Mouse (Mus musculus) olfactory bulb, adult 2 months (tissue): ENCODE measurements around the gene Nhp2.

Experiments
- CTCF ChIP-seq: fragments of 200-500 bp; IDR thresholded peaks from 2 replicates; pipeline ENCODE4 v1.5.1; 2012; ENCODE audit warnings: low read depth, mild to moderate bottlenecking, low read length, moderate library complexity; ENCODE audit not compliant: insufficient read depth
- POLR2A ChIP-seq: fragments of 200-500 bp; IDR thresholded peaks from 2 replicates; pipeline ENCODE4 v1.6.1; 2012; ENCODE audit warnings: mild to moderate bottlenecking, low read depth, low read length, moderate library complexity; ENCODE audit not compliant: insufficient read depth

DNA sequence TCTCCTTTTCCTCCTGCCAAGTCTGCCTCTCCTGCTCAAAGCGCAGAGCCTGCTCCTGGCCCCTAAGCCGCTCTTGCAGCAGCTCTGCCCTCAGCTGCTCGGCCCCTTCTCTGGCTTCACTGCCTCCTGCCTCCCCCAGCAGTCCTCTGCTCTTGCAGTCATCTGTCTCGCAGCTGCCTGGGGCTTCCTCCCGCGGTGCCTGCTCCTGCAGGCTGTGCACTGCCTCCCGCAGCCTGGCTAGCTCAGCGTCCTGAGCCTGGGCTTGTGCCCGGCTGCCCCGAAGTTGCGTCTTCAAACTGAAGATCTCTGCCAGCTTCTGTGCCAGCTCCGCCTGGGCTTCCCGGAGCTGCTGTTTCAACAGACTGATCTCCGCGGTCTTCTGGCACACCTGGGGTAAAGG, 24.2 kb downstream of the Nhp2 start:
- TF ChIP-seq CTCF, result no peak
- TF ChIP-seq POLR2A, result no peak
